Mouse (Mus musculus) myocyte (in vitro differentiated cells): Measurements from ENCODE around the gene Mmp19. TPM values are rescaled to one million over a fixed set of nuclear protein-coding genes. Genes with fewer than 3 reads are reported as not detected.

Experiments used
- H3K27me3 ChIP-seq: one replicate; pipeline ENCODE4 v1.6.1; 2011; ENCODE audit not compliant: control insufficient read depth, insufficient read depth, insufficient read length
- H3K36me3 ChIP-seq: one replicate; pipeline ENCODE4 v1.6.1; 2011; ENCODE audit not compliant: control insufficient read depth, insufficient read depth
- H3K4me2 ChIP-seq: one replicate; pipeline ENCODE4 v1.6.1; 2011; ENCODE audit warnings: low read depth, control low read depth
- H3K4me3 ChIP-seq: one replicate; pipeline ENCODE4 v1.5.1; 2011; ENCODE audit warnings: mild to moderate bottlenecking, control low read depth, moderate library complexity
- H3K79me2 ChIP-seq: one replicate; pipeline ENCODE4 v1.6.1; 2011; ENCODE audit not compliant: control insufficient read depth, insufficient read depth
- H3ac ChIP-seq: one replicate; pipeline ENCODE4 v1.6.1; 2011; ENCODE audit not compliant: control insufficient read depth, insufficient read length
- CEBPB ChIP-seq: IDR thresholded peaks from 2 replicates; pipeline ENCODE4 v1.6.1; 2011; ENCODE audit warnings: mild to moderate bottlenecking, moderate library complexity; ENCODE audit not compliant: poor library complexity, insufficient read depth, severe bottlenecking
- E2F4 ChIP-seq: IDR thresholded peaks from one replicate; pipeline ENCODE4 v1.6.1; 2011; ENCODE audit warnings: mild to moderate bottlenecking, control low read depth, moderate library complexity; ENCODE audit not compliant: insufficient read depth
- MAX ChIP-seq: IDR thresholded peaks from one replicate; pipeline ENCODE4 v1.6.1; 2011; ENCODE audit warnings: low read depth, mild to moderate bottlenecking, control low read depth
- MYOD1 ChIP-seq, 3 experiments: IDR thresholded peaks; one replicate each; pipeline ENCODE4 v1.6.1; 2011; ENCODE audit warnings: control low read depth in 2 of 3, low read depth in 2 of 3, mild to moderate bottlenecking in 2 of 3, moderate library complexity in 1 of 3; ENCODE audit not compliant: insufficient read length in 2 of 3, control insufficient read depth in 1 of 3
- MYOG ChIP-seq, 3 experiments: IDR thresholded peaks; one replicate each; pipeline ENCODE4 v1.6.1; 2011; ENCODE audit warnings: control low read depth in 2 of 3, low read depth in 2 of 3, mild to moderate bottlenecking in 2 of 3; ENCODE audit not compliant: insufficient read length in 2 of 3, control insufficient read depth in 1 of 3, insufficient read depth in 1 of 3
- POLR2A ChIP-seq: IDR thresholded peaks from one replicate; pipeline ENCODE4 v1.6.1; 2011; ENCODE audit warnings: low read depth, mild to moderate bottlenecking, control low read depth, moderate library complexity; ENCODE audit not compliant: insufficient read length
- POLR2AphosphoS2 ChIP-seq: IDR thresholded peaks from one replicate; pipeline ENCODE4 v1.6.1; 2011; ENCODE audit warnings: low read depth, control low read depth; ENCODE audit not compliant: insufficient read length
- REST ChIP-seq: IDR thresholded peaks from one replicate; pipeline ENCODE4 v1.6.1; 2011; ENCODE audit warnings: mild to moderate bottlenecking, control low read depth, moderate library complexity; ENCODE audit not compliant: insufficient read depth, insufficient read length
- SRF ChIP-seq: IDR thresholded peaks from one replicate; pipeline ENCODE4 v1.6.1; 2011; ENCODE audit warnings: low read depth; ENCODE audit not compliant: control insufficient read depth, insufficient read length
- TCF12 ChIP-seq: IDR thresholded peaks from one replicate; pipeline ENCODE4 v1.6.1; 2011; ENCODE audit warnings: mild to moderate bottlenecking, control low read depth; ENCODE audit not compliant: poor library complexity, insufficient read depth, severe bottlenecking
- TCF3 ChIP-seq: IDR thresholded peaks from one replicate; pipeline ENCODE4 v1.6.1; 2011; ENCODE audit warnings: low read depth, control low read depth; ENCODE audit not compliant: insufficient read length
- USF1 ChIP-seq: IDR thresholded peaks from one replicate; pipeline ENCODE4 v1.6.1; 2011; ENCODE audit warnings: low read depth, mild to moderate bottlenecking, control low read depth, moderate library complexity
- polyA plus RNA-seq: library from polyadenylated mRNA; unstranded; fragments of >200 nt; fragmentation: generic; extraction: Trizol; gene quantifications from one replicate; pipeline ENCODE4 v1.2.1, GENCODE M21; 2012; ENCODE audit warnings: missing spikeins

Mmp19 gene
- polyA plus RNA-seq, 1 experiment, result 12.1 TPM

DNA sequence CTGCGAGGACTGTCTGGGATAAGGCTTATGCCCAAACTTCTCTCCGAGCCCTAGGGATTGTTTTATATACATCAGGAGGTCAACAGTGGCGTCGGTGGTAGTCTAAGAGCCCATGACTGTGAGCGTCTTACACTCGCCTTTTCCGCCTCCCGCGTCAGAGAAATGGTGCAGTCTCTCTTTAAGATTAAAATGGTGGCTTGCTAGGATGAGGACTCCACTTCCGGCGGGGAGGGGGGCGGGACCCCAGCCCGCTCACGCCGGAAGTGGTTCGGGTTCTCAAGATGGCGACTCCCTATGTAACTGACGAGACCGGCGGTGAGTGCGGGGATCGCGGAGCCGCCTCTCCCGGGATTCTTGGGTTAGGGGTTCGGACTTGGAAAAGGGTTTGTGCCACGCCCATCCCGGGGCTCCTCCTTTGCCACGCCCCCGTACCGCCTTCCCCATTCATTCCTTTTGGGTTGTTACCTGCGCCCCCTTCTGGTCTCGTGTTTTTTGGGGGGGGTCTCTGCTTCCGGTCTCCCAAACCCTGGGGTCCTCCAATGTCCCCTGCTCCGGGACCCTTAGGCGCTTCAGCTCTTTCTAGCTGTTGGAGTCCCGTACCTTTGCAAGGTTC lies 42.4 kb upstream of the Mmp19 start:
- no peaks in the 10 kb centered on the region for H3K36me3 ChIP-seq
- no peaks in the 10 kb centered on the region for H3K27me3 ChIP-seq
- peak overlapping the region; percentile 22 for H3ac ChIP-seq
- peaks cover 49% of the 10 kb centered on the region for H3K79me2 ChIP-seq
- TF ChIP-seq POLR2A, result peak; percentile 35
- no peak for TF ChIP-seq MYOG (IDR thresholded peaks at IDR 0.05; ENCODE audit: control insufficient read depth in 1 of 3, insufficient read depth in 1 of 3, insufficient read length in 2 of 3, low read depth in 2 of 3)
- TF ChIP-seq TCF3, result no peak
- TF ChIP-seq USF1, result no peak
- no peak for TF ChIP-seq CEBPB
- TF ChIP-seq SRF, result no peak
- TF ChIP-seq MAX, result no peak
- no peak for TF ChIP-seq REST
- no peak for TF ChIP-seq TCF12
- TF ChIP-seq MYOD1 (IDR thresholded peaks at IDR 0.05; ENCODE audit: control insufficient read depth in 1 of 3, insufficient read length in 2 of 3, low read depth in 2 of 3), result no peak
- no peak for TF ChIP-seq E2F4
- peak; percentile 20 for TF ChIP-seq POLR2AphosphoS2
- peak overlapping the region; percentile 94 for H3K4me3 ChIP-seq
- H3K4me2 ChIP-seq, result peak overlapping the region; percentile 82

DNA sequence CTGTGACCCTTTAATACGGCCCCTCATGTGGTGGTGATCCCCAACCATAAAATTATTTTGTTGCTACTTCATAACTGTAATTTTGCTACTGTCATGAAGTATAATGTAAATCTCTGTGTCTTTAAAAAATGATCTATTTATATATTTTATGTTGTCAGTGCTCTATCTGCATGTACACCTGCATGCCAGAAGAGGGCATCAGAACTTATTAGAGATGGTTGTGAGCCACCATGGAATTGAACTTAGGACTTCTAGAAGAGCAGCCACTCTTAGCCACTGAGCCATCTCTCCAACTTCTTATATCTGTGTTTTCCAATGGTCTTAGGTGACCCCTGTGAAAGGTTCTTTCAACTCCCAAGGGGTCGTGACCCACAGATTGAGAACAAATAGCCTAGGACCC lies 17.8 kb upstream of the Mmp19 start:
- no peak for TF ChIP-seq USF1
- no peak for TF ChIP-seq TCF12
- TF ChIP-seq POLR2AphosphoS2, result no peak
- no peak for TF ChIP-seq TCF3
- no peak for TF ChIP-seq CEBPB
- no peak for TF ChIP-seq POLR2A
- TF ChIP-seq MYOD1 (IDR thresholded peaks at IDR 0.05; ENCODE audit: control insufficient read depth in 1 of 3, insufficient read length in 2 of 3, low read depth in 2 of 3), result no peak
- no peak for TF ChIP-seq E2F4
- no peak for TF ChIP-seq MAX
- TF ChIP-seq MYOG (IDR thresholded peaks at IDR 0.05; ENCODE audit: control insufficient read depth in 1 of 3, insufficient read depth in 1 of 3, insufficient read length in 2 of 3, low read depth in 2 of 3), result no peak
- TF ChIP-seq REST, result no peak
- TF ChIP-seq SRF, result no peak
- H3K4me2 ChIP-seq, result no peak overlapping the region

DNA sequence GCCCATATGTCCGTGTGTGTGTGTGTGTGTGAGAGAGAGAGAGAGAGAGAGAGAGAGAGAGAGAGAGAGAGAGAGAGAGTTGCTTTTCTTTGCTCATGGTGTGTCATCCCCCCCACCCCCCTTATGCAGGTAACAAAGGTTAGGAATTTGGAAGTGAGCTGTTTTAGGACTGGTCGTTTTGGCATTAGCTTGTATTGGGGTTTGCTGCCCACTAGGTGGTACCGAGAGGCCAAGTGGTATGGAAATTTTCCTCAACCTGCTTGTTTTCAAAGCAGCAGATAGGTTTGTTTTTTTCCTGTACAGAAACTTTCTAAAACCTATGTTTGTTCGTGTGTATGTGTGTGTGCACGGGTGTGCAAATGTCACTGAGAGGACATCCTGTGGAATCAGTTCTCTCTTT lies 17.0 kb upstream of the Mmp19 start:
- Histone ChIP-seq H3K27me3 (no peaks in the 10 kb centered on the region), H3K4me2 (no peak overlapping the region), H3ac (no peak overlapping the region), H3K79me2 (no peaks in the 10 kb centered on the region), H3K36me3 (no peaks in the 10 kb centered on the region), H3K4me3 (no peak overlapping the region)
- TF ChIP-seq E2F4 (no peak), MAX (no peak), CEBPB (no peak), SRF (no peak), MYOD1 (IDR thresholded peaks at IDR 0.05; ENCODE audit: control insufficient read depth in 1 of 3, insufficient read length in 2 of 3, low read depth in 2 of 3) (no peak), TCF3 (no peak), MYOG (IDR thresholded peaks at IDR 0.05; ENCODE audit: control insufficient read depth in 1 of 3, insufficient read depth in 1 of 3, insufficient read length in 2 of 3, low read depth in 2 of 3) (no peak), POLR2AphosphoS2 (no peak), USF1 (no peak), POLR2A (no peak), TCF12 (no peak), REST (no peak)

More for the DNA sequence above, 17.8 kb upstream of the Mmp19 start:
- no peak overlapping the region for H3ac ChIP-seq
- H3K27me3 ChIP-seq, result no peaks in the 10 kb centered on the region
- no peaks in the 10 kb centered on the region for H3K79me2 ChIP-seq
- no peak overlapping the region for H3K4me3 ChIP-seq
- H3K36me3 ChIP-seq, result no peaks in the 10 kb centered on the region

DNA sequence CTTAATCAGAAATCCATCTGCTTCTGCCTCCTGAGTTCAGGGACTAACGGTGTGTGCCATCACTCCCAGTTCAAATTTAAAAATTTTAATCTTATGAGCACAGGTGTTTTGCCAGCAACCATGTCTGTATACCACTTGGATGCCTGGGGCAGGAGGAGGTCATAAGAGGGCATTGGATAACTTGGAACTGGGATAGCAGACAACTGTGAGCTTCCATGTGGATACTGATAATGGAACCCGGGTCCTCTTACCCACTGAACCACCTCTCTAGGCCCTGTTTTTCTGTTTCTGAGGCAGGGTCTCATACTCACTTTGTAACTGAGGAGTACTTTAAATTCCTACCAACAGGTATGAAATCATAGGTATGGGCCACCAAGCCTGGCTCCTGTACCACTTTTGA lies 12.3 kb upstream of the Mmp19 start:
- H3K4me3 ChIP-seq, result no peak overlapping the region
- no peak overlapping the region for H3ac ChIP-seq
- no peak overlapping the region for H3K4me2 ChIP-seq
- TF ChIP-seq REST, result no peak
- TF ChIP-seq MAX, result no peak
- no peak for TF ChIP-seq SRF
- H3K36me3 ChIP-seq, result no peaks in the 10 kb centered on the region
- H3K79me2 ChIP-seq, result no peaks in the 10 kb centered on the region
- H3K27me3 ChIP-seq, result no peaks in the 10 kb centered on the region

DNA sequence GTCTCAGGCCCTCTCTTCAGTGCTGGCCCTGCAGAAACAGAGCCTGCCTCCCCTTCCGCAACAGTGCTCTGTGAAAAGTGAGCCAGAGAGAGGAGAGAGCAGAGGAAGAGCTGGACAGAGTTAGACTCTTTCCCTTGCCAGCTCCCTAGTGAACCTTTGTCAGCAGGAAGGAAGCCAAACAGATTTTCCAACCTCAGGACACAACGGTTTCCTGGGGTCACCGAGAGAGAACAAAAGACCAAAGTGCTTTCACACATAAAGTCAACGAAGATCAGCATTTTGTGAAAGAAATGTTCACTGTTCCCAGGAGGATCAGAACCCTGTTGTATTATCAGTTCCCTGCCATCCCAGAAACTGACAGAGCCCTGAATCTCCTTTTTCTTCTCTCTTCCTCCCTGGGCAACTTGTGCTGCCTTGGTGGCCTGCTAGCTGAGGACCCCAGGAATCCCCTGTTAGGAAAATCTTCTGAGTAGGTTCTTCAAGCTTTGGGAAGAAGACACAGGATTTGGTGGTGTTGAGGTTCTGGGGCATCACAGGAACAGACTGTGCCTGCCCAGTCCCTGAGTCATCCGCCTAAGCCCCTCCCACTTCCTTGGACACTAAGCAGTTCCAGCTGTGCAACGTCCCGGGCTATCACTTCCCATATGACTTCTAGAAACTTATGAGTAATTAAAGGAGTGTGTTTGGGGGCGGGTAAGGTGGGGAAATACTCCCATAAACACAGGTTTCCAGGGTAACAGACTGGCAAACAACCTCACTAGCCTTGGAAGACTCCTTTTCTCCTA lies 11.5 kb upstream of the Mmp19 start:
- H3K27me3 ChIP-seq, result no peaks in the 10 kb centered on the region
- H3K36me3 ChIP-seq, result no peaks in the 10 kb centered on the region
- peak; percentile 35 for TF ChIP-seq POLR2A
- no peak for TF ChIP-seq E2F4
- TF ChIP-seq REST, result no peak
- no peak for TF ChIP-seq POLR2AphosphoS2
- no peak for TF ChIP-seq CEBPB
- TF ChIP-seq TCF12, result peak; percentile 28
- no peak for TF ChIP-seq USF1
- no peak for TF ChIP-seq MYOD1 (IDR thresholded peaks at IDR 0.05; ENCODE audit: control insufficient read depth in 1 of 3, insufficient read length in 2 of 3, low read depth in 2 of 3)
- no peak for TF ChIP-seq TCF3
- TF ChIP-seq MYOG (IDR thresholded peaks at IDR 0.05; ENCODE audit: control insufficient read depth in 1 of 3, insufficient read depth in 1 of 3, insufficient read length in 2 of 3, low read depth in 2 of 3), result peak in 1 of 3 experiments; percentile 9
- no peak for TF ChIP-seq SRF
- no peak for TF ChIP-seq MAX
- H3K79me2 ChIP-seq, result no peaks in the 10 kb centered on the region
- H3K4me2 ChIP-seq, result peak overlapping the region; percentile 81
- H3K4me3 ChIP-seq, result no peak overlapping the region
- no peak overlapping the region for H3ac ChIP-seq
